Mouse (Mus musculus) cerebellum, adult 18-20 months (tissue): Measurements from ENCODE around the gene Celf2.
"Not testable (repeated sequence)": the region's sequence is repeated elsewhere in the genome, so short reads cannot be mapped to it uniquely, and the experiment has no call there.

Source experiments
- DNase-seq, 2 experiments: peaks; one replicate each; pipeline ENCODE4 v3.0.0; 2021

Celf2 gene

DNA sequence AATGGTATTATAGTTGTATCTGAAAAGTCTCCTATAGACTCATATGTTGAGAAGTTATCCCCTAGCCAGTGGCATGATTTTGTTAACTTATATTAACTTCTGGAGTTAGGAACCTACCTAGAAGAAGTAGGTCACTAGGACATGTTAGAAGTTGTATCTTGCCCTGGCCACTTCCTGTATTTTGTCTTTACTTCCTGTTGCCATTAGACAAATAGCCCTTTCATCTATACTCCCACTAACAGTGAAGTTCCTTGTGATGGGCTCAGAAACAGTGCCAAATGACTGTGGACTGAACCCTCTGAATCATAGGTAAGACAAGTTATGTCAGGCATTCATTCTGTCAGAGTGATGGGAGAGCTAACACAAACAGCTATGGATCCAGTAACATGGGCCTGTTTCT is 926.7 kb downstream of the Celf2 start:
- DNase-seq: no peak

DNA sequence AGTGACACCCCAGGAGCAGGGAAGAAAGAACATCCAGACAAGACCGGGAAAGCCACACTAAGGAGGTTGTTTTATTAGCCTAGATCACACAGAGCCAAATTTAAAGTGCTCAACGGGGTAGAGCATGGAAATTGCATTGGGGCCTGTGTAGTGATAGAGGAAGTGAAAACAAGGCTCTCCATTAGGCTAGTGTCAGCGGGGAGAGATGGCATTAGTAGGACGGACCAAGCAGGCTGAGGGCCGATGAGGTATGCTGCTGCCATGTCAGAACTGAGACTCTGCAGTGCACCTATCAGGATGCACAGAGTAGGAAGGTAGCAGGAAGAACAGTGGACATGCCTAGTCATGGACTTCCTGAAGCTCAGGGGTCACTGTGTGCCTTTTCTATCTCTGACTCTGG is 929.3 kb downstream of the Celf2 start:
- DNase-seq: no peak

- DNase-seq: not testable (repeated sequence)
These were observed 934.0 kb downstream of the Celf2 start for GRCm38 (mm10) chr2:6575316-6575715.

DNA sequence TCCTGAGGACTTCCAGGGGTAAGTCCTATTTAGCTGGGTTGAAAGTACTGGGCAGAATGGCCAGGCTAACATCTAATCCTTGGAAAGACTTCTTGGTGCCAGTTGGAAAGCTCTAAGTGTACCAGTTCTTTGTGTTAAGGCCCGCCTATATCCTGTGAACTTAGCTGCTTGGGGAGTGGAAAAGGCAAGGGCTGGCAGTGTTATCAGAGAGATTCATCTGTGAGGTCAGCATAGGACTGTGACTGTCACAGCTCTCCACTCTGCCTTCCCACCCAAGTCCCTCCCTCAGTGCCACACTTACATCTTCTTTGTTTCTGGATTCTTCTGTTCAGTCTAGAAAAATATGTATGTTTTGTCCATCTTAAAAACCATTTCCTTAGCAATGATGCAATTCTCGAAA is 935.7 kb downstream of the Celf2 start:
- DNase-seq: no peak

- no peak for DNase-seq
These were observed 936.4 kb downstream of the Celf2 start for GRCm38 (mm10) chr2:6572976-6573375.

- no peak for DNase-seq
These were observed 940.3 kb downstream of the Celf2 start for GRCm38 (mm10) chr2:6569040-6569542.

DNA sequence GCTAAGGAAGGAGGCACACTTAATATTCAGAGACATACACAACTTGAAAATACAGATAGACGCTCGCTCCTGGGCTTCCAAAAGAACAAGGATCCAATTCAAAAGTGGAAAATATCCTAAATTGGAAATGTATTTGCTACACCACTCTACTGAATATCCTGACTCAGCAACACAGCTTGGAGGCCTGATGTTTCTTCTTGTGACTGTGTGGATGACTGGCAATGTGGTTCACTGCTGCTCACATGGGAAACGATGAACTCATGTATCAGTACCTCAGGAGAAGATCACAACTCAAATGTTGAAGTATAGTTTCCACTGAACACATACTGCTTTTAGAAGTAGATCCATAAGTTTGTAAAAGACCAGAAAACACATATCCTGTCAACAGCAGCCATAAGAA is 944.2 kb downstream of the Celf2 start:
- no peak for DNase-seq

DNA sequence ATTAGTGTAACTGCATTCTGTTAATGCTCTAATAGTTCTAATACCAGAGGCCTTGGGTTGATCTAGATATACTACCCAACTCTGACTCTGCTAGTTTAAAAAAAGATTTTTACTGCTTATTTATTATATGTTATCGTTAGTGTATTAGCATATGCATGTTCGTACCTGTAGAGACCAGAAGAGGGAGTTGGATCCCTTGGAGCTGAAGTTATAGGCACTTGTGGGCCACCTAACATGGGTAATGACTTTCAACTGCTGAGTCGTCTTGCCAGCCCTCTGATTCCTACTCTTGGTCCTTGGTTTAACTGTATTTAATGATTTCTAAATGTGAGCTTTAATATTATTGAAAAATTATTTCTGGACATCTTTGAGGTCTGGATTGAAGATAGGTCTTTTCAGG is 948.0 kb downstream of the Celf2 start:
- DNase-seq: no peak

- no peak for DNase-seq
These were observed 948.6 kb downstream of the Celf2 start for GRCm38 (mm10) chr2:6560802-6561201.

- DNase-seq: no peak
These were observed 949.8 kb downstream of the Celf2 start for GRCm38 (mm10) chr2:6559581-6559980.

DNA sequence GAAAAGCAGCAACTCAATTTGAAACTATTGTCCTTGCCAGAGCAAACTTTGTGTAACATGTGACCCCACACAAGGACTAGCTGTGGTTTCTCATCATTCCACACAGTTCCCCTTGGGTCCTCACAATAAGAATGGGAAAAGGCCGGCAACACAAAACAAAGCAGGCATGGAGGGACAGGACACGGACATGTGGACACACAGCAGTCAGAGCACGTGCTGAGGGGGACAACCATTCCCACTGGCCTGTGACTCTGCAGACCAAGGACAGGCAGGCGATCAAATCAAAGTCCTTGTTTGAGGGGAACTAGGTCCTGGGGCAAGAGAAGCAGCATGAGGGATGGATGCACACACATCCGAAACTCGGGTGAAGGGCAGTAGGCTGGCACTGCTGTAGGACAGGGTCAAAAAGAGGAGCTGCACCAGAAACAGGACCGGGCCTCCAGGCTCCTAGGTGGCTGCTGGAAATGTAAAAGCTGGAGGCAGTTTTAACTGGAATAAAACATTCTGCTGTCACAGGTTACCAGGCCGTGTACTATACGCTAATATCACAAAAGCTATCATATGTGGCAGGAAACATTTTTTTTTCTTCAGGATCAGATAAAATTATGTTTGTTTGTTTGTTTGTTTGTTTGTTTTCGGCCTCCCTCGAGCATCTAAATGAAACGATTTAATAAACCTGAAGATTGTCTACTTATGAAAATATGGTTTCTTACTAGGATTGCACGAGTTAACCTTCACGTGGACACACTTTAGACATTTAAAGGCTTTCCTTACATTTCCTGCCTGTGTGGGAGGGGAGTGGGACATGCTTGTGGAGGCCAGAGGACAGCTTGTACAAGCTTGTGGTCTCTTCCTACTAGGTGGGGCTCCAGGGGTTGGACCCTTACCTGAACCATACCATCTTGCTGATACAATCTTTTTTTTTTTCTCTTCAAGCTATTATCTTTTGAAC is 950.8 kb downstream of the Celf2 start:
- no peak for DNase-seq

- DNase-seq: no peak
These were observed 951.6 kb downstream of the Celf2 start for GRCm38 (mm10) chr2:6557749-6558148.

- no peak for DNase-seq
These were observed 952.5 kb downstream of the Celf2 start for GRCm38 (mm10) chr2:6556913-6557312.

- no peak for DNase-seq
These were observed 955.7 kb downstream of the Celf2 start for GRCm38 (mm10) chr2:6553656-6554055.

DNA sequence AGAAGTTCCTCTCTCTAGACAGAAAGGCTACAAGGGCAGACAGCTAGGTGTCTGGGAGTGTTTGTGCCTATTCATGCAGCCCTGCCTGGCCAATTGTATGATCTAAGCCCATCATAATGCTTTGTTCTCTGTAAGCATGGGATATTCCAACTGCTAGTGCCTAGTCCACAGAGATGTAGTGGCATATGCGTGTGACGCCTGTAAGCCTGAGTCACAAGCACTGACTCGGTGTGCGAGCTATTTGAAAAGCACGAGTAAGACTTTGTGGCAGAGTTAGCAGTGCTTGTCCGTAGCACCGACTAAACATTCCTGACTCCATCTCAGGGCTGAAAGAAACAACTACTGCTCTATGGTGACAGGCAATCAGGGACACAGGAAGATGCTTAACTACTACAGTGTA is 960.1 kb downstream of the Celf2 start:
- no peak for DNase-seq

GRCm38 (mm10) chr2:6547139-6547664 is 962.2 kb downstream of the Celf2 start:
- DNase-seq: peak; percentile 43 to 54

DNA sequence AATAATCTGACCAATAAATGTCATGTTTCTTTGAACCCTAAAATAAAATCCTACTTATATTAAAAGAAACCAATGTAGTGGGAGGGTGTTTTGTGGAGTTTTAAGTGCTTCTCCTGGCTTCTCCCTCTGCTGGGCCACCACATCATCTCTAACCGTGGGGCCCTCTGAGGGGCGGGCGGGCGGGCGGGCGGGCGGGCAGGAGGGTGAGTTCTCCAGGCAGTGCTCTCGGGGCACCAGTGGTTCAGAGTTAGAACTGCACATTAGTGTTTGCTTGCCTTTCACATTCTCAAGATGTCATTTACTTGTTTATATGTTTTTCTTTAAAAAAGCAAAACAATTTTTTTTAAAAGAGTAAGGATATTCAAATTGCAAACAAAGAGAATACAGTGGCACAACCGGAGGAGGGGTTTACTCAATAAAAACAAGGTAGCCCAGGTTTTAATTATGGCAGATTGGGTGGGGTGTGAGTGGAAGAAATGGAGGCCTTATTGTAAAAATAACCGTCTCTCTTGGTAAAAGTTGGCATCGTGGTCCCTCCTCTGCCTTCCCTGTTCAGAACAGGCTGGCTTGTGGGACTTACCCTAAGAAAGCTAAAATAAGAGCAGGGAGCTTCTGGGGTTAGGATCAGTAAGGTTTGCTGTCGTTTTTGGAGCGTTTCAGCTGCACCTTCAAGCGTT is 962.8 kb downstream of the Celf2 start:
- no peak for DNase-seq

DNA sequence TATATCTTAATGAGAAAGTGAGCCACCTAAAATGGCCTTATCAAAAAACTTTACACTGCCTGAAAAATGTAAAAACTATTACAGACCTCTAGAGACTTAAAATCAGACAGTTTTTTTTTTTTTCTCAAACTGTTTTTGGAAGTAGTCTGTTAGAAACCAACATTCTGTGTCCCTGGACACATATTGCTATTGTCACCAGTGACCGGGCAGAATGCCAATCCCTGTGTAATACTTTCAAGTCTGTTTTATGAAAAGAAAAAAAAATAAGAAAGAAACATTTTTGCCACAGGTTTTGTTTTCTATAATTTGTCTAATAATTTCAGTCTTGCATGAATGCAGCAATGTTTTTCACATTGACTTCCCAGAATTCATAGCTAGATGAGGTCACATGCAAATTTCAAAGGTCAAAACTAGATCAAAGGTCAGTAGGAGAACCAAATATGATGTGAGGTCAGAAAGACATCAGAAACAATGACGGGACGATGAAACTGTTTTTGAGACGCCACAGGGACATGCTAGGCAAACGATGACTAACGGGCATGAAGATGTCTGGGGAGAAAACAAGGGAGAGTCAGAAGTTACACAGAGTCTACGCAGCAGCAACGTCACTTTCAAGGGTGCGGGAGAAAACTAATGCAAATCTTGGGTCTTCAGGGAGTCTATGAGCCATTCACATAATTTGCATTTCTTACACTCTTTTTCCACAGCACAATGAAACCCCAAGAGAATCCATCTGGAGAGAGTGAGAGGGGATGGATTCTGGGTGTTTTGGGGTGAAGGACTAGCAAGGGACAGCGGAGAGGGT is 964.0 kb downstream of the Celf2 start:
- DNase-seq: peak; percentile 39 to 53

DNA sequence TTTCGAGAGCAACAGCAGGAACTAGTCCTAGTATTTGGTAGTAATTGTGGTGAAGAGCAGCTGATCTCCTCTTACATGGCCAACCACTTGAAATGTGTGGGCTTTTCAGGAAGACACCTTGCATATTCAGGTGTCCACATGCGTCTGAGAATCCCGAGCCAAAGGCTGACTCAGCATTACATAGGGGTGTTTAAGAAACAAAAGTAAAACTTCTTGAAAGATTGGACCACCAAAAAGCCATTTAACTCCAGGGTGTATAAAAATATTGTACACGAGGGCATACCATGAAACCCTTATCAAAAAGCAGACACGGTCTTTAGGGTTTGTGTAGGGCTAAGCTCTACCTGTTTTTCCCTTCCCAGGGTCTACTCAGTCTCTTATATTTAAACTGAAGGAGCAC is 965.7 kb downstream of the Celf2 start:
- no peak for DNase-seq

DNA sequence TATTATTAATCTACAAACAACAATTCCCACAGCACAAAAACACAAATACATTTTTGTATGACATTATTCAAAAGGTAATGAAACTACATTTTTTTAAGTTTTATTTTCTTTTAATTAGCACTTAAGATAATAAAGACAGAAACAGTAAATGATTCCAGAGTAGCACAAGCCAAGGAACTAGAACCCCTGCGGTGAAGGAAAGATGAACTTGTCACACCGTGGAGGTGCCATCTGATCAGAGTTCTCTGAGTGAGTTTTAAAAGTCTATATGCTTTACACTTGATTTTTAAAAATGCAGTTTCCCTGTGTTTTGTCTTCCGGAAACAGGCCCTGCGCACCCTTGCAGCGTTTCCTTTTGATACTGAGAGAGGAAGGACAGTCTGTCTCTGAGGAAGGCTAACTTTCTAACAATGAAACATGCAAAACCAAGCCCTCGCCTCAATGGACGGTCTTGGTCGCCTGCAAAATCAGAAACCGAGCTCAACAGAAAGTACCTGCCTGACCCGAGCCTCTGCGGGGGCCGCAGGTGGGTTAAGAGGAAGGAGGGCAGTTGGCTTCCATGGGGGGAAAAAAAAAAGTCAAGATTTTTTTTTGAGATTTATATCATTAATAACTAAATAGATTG is 966.7 kb downstream of the Celf2 start:
- DNase-seq: no peak

DNA sequence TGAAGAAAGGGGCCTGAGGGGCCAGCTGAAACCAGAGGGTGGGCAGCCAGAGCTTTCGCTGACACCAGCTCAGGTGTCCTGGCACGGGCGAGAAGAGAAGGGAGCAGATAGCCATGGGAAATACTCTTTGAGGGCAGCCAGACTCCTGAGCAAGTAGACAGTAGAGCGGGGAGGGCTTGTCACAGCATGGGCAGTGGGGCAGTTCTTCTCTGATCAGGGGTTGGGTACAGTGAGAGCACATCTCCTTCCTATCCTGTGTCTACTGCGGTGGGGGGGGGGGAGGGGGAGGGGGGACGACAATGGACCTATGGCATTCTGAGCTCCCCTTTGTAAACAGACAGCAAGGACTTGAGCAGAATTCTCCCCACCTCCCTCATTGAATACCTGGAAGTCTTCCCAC is 968.5 kb downstream of the Celf2 start:
- no peak for DNase-seq

DNA sequence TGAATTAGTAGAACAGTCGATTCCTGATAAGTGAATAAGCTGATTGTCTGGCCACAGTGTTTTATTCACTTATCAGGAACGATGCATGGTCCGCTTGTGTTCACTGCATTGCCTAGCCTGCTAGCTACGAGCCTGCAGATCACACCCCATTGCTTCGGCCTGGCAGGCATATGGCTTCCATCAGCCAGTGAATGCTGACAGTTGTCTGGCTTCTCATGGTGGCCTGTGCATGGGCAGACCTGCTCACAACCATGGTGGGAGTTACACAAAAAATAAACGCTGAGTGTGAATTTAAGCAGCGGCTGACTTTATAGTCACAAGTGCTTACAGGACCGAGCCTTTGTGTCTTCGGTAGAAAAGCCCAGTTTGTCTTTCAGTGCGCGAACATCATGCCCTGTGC is 969.3 kb downstream of the Celf2 start:
- DNase-seq: no peak
